Comparison of ENCODE assay signal across 23 mouse cellular contexts in the genomic region with DNA sequence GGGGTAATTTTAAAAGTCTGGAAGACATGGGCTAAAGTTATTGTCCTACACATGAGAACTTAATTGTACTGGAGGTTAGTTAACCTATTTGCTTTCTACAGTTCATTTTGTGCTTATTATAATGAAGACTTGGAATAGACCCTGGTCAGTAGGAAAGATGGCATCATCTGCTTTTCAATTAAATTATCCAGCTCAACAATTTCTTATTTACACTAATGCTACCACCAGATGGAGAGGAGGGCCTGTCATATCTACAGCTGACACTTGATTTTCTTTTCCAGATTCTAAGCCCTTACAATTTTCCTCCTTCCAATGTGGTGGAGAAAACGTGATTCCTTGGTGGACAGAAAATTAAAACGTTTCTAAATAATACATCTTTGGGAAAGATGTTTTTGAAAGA. TPM values are rescaled to one million over a fixed set of nuclear protein-coding genes. Genes with fewer than 3 reads are reported as not detected.
"Had no signal": no experiment of that assay in that cellular context is flagged by ENCODE, and none has a peak within 500 bp of the region (broad histone marks: within the 10 kb centered on the region; RNA-seq: fewer than 3 reads in every experiment).

No protein-coding gene starts in this region.

- H3K36me3 ChIP-seq: neural tube, embryonic 15.5 days; stomach, embryonic 15.5 days had no signal

- DNase-seq: retina, postnatal 1 day; right cerebral cortex, adult 18-20 months; right cerebral cortex, postnatal 14 days; right cerebral cortex, postnatal 25 days; right cerebral cortex, postnatal 4 days; spleen, adult 18-20 months; thymus, adult 18-20 months; thymus, adult 2 months; thymus, postnatal 14 days; thymus, postnatal 25 days; thymus, postnatal 36 days; thymus, postnatal 4 days had no signal

- H3K9ac ChIP-seq: neural tube, embryonic 15.5 days; stomach, embryonic 15.5 days had no signal

- H3K4me3 ChIP-seq: neural tube, embryonic 15.5 days; stomach, embryonic 15.5 days had no signal

- H3K4me1 ChIP-seq: neural tube, embryonic 15.5 days; stomach, embryonic 15.5 days had no signal

- H3K27ac ChIP-seq: neural tube, embryonic 15.5 days; stomach, embryonic 15.5 days; stomach, postnatal 0 days had no signal

- H3K4me2 ChIP-seq: neural tube, embryonic 15.5 days; stomach, embryonic 15.5 days had no signal

- H3K27me3 ChIP-seq: neural tube, embryonic 15.5 days; stomach, embryonic 15.5 days had no signal

- H3K9me3 ChIP-seq: neural tube, embryonic 15.5 days; stomach, embryonic 15.5 days had no signal

RNA-seq across cellular contexts. Expression of a gene that starts 42.3 kb away (rescaled TPM):
- total RNA-seq: neutrophil, adult 5-6 weeks had no signal
- polyA plus RNA-seq: neural tube, embryonic 14.5 days; neural tube, embryonic 15.5 days; small intestine, adult 2 months; spleen, adult 2 months; stomach, embryonic 14.5 days; stomach, embryonic 15.5 days; stomach, embryonic 16.5 days; stomach, postnatal 0 days; thymus, adult 2 months; thymus, postnatal 0 days; urinary bladder, adult 2 months had no signal
